Mouse (Mus musculus): ENCODE measurements at regions not wholly inside any gene's neighbourhood (a gene's known extent, or its start where the extent isn't known, plus 50 kb on each side); places are given as distances from the start of the nearest gene placed in this dataset.

DNA sequence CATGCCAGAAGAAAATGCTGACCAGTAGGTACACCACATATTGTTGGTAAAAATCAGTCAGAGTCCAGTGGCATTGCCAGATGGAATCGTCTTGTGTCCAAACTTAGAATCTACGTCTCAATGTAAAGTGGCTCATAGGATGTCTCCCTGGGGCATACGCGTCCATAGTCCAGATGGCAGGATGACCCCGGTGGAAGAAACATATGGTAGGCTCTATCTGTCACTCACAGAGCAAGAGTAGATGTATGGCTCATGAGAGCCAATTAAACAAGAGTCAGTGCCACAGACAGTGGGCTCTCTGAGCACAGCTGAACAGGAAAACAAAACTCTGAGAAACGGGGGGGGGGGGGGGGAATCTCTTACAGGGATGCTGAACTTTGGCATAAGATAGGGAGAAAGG lies 187.3 kb downstream of the Enc1 start:
- DNase-seq (ENCODE audit: low spot score in 2 of 2), result no peak

DNA sequence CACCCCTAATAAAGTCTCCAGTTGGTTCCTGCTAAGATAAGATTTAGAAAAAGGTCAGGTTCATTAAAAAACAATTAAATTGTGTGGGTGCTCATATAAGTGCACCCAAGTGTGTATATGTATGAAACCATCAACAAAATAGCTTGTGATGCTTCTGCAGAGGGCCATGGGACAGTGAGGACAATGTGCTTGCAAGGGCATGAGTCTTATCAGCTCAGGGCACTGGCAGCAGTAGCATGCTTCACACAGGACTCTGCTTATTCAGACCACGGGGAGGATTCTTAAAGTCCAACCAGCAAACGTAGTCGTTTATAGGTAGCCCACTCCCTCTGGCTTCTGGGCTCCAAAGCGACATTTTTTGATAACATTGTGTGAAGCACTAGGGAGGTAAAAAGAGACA lies 186.6 kb downstream of the Enc1 start:
- no peak for DNase-seq (ENCODE audit: low spot score in 2 of 2)

DNA sequence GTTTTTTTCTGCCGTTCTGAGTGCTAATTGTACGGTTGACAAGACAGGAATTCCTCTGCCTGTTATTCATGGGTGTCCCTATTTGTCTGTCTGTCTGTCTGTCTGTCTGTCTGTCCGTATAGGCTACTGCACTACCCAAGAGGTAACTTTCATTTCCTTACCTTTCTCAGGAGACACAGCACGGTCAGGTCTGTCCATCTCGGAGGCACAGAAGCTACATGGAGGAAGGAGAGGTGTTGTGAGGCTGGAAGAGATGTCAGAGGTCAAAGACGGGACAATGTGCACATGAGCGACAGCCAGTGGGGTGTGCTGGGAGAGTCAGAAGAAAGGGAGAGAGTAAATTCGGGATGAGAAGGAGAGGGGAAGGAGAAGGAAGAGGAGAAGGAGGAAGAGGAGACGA lies 184.8 kb downstream of the Enc1 start:
- DNase-seq (ENCODE audit: low spot score in 2 of 2), result no peak

DNA sequence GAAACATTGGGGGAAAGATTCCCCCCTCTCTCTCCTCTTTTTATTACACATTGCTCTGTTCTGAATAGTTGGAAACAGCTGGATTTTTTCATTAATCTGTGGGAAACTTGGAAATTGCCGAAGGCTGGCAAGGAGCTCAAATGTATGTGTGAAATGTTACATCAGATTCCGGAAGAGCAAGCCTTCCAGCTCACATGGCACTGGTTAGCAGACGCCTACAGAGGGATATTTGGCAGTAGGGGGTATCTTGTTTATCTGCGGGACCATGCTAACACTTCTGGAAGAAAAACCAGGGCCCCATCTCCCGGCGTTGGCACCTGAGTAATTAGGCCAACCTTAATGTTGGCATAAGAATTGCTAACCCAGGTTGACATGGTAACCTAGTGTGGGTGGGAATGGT lies 183.0 kb downstream of the Enc1 start:
- DNase-seq (ENCODE audit: low spot score in 2 of 2), result no peak

DNA sequence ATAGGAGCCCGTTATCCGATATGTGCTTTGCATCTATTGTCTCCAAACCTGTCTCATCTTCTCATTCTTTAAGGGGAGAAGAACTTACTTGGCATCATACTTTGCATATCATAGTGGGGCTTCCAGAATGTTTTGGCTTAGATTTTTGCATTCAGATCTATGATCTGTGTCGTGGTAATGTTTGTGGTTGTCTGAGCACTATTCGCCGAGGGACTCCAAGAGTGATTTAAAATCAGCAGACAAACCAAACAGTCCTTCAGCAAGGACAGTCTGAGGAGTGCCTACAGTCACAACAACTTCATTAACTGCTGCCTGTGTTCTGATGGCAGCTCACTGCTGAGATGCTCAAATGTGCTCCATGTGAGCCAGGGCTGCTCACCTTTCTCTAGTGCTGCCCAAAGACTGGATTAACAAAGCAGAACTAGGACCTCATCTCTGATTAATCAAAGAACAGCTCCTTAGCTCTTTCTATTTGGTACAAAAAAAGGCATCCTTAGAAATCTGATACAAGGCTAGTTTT lies 182.5 kb downstream of the Enc1 start:
- no peak for DNase-seq (ENCODE audit: low spot score in 2 of 2)

DNA sequence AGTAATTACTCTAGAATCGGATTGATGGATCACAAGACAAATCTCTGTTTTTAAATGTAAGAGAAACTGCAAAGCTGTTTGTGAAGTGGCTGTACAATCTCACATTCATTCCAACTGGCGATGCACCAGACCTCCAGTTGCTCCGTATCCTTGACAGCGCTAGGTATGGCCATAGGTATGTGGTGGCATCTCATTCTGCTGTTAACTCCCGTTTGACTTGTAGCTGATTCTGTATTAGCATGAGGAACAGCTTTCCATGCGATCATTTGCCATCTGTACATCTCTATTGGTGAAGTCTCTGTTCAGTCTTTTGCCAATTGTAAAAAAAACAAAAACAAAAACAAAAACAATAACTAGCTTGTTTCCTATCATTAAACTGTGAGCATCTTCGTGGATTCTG lies 182.0 kb downstream of the Enc1 start:
- DNase-seq (ENCODE audit: low spot score in 2 of 2), result no peak

DNA sequence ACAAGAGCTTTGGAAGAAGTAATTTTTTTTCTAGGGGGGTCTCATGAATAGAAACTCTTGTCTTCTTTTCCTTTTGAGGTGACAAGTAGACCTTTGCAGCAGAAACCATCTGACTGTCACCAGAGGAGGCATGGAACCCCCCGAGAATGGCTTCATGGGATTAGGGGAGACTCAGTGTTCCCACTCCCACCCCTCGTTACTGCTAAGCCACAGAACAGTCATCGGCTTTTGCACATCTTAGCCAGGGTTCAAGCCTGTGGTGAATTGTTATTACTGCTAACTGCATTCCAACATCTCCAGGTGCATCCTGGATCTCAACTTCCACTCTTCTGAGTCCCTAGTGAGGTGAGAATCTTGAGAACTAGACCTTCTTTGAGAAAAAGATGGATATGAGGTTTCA lies 180.9 kb downstream of the Enc1 start:
- DNase-seq (ENCODE audit: low spot score in 2 of 2), result no peak

DNA sequence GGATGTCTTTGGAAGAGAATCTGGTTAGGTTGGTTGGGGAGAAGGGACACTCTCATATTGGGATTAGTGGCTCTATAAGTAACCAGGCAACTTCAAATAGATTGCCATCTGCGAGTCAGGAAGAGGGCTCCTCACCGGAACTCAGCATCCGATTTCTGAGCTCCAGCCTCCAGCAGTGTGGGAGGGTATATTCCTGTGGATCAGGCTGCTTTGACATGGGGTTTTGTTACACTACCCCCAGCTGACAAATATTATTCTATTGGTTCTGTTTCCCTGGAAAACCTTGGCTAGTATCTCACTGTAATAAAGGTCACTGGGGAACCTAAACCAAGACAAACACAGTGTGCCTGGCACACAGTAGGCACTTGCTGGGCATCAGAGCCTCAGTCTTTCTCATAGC lies 179.9 kb downstream of the Enc1 start:
- no peak for DNase-seq (ENCODE audit: low spot score in 2 of 2)

DNA sequence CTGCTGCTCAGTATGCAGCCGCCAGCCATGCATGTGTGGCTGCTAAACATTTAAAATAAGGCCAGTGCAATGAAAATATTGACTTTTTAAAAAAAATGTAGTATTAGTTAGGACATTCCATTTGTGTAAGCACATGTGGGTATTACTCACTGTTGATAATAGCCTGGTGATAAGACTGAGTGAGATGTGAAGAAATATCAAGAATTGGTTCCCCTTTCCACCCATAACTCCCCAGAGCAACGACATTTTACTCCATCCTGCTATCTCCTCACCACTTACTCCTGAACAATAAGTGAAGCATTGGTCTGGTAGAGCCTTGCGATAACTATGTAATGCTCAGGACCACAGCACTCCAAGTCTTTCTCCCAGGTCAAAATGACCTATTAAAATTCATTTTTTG lies 178.2 kb downstream of the Enc1 start:
- no peak for DNase-seq (ENCODE audit: low spot score in 2 of 2)

DNA sequence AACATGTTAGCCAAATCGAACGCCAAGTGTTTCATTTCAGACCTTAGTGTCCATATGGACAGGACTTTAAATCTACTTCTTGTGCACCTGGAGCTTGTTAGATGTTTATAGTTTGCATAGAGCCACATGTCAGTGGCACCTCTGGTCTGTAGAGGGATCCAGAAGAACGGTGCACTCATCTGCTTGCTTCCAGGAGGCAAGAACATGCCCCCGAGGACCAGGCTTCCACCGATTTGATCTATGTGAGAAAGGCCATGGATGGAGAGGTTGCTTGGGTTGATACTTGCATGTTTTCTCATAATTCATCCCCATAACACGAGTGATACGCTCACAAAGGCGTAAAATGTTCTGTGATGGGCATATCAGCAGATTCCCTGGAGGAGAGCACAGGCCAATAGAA lies 177.8 kb downstream of the Enc1 start:
- DNase-seq (ENCODE audit: low spot score in 2 of 2), result no peak

DNA sequence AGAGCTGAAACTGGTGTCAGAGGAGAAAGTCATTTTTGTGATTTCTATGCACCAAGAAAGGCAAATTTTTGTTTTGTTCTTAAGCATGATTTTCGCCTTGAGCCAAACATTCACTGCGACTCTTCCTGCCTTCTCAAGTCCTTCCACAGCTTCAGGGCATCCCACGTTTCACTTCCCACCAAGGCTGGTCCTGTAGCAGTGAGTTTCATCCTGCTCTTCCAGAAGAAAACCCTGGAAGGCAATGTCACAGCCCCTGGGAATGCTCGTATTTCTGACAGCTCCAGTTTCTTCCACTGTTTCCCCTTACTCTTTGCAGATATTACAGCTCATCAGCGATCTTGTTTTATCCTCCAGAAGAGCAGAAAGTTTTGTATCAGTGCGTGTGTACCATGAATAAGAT lies 177.2 kb downstream of the Enc1 start:
- no peak for DNase-seq (ENCODE audit: low spot score in 2 of 2)

DNA sequence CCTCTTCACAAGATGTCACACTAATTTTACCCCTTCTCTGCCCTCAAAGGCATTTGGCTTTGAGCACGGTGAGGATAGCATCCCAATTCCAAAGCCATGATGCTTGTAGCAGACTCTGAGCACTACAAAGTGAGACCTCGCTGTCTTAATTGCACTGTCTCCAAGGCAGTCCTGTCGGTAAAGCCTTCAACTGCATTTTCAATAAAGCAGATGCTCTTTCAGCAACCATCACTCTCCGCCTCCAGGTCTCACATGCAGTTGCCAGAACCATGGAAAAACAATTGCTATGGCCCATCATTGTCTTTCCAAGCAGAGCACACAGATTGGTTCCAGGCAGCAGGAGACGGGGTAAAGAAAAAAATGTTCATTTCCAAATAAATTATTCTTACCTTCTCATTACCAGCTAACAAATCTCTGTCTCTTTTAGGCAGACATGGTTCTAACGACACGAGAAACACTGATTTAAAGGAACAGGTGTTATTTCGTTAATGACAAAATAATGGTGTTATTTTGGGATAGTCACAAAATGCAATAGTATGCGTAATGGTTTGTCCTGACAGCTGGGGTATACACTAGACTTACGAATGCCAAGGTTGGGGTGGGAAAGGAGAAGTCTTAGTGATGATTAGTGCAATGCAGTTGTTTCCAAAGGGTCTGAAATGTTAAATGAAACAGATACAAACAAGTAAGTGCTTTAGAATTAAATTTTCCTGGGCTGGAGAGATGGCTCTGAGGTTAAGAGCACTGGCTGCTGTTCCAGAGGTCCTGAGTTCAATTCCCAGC lies 175.2 kb downstream of the Enc1 start:
- no peak for DNase-seq (ENCODE audit: low spot score in 2 of 2)

DNA sequence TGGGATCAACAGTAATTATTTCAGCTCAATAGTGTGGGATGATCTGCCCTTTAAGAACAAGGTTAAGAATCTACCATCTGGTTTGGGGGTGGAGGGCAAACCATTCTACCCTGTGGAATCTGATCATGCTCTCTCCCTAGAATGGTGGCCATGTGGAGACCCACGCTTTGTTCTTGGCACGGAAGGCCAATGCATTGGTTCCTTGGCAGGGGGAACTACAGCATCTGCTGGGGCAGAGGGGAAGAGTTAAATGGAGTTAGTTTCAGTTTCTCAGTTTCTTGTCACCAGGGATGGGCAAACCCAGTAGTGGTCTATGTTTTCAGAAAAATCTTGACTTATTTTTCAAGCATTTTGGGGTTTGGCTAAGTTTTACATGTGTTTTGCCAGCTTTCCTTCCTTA lies 174.5 kb downstream of the Enc1 start:
- DNase-seq (ENCODE audit: low spot score in 2 of 2), result no peak

DNA sequence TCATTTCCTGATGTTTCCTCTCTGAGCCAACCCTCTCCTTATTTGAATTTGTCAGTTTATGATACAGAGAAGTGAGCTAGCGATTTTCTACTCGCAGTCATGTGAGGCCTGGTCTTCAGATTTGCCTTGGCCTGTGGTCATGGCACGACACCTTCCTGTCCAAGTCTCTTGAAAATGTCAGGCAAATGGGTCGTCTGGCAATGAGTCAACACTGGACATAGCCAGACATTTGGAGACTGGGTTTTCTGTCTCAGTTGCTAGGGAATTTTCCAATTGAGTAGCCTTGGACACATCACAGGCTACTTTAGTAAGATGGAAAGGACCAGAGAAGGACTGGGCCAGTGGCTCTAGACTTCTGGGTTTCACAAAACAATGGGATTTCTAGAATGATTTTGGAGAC lies 171.2 kb downstream of the Enc1 start:
- DNase-seq (ENCODE audit: low spot score in 2 of 2), result no peak

DNA sequence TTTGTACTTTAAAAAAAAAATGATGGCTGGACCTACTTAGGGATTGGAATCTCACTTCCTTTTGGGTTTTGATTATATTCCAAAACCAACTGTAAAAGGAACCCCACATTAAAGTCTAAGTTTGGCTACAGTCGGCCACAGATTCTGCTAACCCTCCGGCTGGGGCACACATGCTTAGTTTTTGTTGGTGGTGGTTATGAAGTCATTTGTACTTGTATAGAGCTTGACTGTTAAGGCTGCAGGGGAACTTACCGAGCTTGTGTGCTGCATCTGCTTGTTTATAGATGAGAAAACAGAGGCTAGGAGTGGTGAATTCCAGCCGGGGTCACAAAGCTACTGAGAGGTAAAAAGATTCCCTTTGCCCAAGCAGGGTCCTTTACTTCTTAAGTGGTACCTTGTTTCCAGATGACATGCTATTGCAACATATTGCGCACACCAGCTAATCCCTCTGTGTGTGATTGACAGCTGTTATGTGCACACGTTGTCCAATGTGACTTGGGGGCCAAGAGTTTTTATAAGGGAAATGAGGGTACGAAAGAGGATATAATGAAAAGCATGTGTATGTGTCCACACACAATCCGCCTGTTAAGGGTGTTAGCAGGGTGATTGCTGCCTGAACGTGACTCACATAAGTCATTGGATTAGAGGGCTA lies 169.8 kb downstream of the Enc1 start:
- no peak for DNase-seq (ENCODE audit: low spot score in 2 of 2)

DNA sequence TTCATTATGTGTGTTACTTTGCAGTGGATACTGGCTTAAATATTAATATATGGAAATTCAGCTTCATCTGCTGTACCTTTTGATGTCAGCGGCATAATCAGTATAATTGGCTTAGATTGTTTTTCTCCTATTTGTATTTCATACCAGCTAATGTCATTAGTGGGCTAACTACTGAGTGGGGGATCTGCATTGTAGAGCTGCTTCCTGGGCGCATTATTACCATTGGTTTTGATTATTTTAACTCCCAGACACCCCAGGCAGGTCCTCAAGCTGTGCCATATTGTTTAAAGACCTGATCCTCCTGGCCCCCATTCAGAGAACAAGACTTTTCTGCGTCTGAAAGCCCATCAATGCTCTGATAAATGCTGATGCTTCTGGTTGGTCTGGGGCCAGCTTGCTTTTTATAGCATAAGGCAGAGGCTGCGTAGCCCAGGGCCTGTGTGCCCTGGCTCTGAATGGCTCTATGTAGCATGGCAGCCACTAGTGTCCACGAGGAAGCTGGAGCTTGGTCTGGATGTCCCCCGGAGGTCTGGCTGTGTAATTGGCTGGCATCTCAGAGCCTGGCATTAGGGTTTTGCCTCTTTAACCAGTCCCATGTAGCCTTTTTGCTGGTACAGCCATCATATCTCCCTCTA lies 169.1 kb downstream of the Enc1 start:
- DNase-seq (ENCODE audit: low spot score in 2 of 2), result no peak

DNA sequence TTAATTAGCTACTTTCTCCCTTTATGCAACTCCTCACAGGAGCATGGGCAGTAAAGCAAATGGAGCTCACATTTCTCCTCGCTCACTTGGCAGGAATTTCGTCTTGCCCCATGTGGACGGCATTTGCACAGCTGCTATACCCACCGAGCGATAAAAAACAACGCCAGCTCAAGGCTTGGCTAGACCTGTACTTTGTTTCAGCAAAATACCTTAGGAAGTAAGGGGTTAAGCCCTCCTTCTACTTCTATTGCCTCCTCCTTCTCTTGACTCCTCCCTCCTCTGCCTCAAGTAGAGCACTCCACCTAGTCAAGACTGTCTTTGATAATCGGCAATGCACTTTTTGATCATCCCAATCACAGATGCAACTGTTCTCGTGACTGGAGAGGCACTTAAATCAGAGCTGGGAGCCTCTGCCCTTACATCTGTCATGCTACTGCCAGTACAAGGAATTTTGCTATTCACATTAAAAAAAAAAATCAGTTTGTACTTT lies 168.4 kb downstream of the Enc1 start:
- no peak for DNase-seq (ENCODE audit: low spot score in 2 of 2)

DNA sequence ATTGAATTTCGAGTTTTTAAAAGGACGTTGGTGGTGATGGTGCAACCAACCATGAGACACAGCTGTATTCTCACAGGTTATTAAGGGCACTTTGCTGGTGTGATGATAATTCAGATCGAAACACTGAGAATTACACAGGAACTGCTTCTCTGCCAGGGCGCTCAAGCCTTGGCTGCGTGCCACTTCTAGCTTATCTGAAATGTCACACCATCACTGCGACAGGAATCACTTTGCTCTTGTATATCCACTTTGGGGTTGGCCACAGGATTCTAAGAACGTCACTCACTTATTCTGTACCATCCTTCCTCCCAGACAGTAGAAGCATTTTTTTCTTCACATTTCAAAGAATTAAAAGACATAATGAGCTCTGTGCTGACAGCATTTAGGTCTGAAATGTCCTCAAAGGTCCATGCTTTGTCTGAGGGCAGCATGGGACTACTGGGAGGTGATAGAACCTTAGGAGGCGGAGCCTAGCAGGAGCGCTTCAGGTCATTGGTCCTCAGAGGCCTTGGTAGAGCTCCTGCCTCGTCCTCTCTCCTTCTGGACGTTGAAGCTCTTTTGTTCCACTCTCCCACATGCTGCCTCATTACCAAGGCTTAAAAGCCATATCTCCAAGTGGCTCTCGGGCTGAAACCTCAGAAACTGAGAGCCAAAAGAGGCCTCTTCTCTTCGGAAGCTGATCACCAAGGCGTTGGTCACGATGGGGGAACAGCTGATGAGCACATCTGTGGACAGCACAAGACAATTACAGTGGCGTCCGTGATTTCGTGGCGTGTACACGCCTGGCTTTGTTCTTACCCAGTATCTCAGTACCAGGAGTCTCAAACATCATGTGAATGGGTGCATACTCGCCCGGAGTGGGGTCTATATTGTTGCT lies 167.7 kb downstream of the Enc1 start:
- no peak for DNase-seq (ENCODE audit: low spot score in 2 of 2)

DNA sequence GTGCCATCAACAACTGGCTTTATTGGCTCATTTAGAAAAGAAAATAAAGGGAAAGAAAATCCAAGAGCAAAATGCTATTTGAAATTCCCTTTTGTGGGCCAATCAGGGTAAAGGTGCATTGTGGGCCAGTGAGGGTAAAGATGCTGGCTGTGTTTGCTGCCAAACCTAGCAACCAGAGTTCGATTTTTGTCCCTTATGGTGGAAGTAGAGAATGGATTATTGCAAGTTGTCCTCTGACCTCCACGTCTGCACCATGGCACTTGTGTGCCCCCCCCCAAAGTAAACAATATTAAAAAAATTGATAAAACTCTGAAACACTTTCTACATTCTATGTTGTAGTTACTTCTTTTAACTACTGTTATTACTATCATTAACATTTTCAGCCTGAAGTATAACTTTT lies 166.9 kb downstream of the Enc1 start:
- no peak for DNase-seq (ENCODE audit: low spot score in 2 of 2)

DNA sequence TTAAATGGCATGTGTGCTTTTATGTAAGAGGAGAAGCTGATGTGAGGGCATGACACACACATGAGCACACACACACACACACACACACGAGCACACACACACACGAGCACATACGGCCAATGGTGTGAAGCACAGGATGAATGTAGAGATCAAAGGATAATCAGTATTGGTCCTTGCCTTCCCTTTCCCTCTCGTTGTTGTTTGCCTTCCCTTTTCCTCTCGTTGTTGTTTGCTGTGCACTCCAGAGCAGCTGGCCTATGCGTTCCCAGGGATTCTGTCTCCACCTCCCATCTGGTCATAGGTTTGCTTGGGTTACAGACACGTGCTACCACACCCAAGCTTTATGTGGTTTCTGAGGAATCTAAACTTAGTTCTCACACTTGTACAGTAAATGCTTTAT lies 165.8 kb downstream of the Enc1 start:
- no peak for DNase-seq (ENCODE audit: low spot score in 2 of 2)

DNA sequence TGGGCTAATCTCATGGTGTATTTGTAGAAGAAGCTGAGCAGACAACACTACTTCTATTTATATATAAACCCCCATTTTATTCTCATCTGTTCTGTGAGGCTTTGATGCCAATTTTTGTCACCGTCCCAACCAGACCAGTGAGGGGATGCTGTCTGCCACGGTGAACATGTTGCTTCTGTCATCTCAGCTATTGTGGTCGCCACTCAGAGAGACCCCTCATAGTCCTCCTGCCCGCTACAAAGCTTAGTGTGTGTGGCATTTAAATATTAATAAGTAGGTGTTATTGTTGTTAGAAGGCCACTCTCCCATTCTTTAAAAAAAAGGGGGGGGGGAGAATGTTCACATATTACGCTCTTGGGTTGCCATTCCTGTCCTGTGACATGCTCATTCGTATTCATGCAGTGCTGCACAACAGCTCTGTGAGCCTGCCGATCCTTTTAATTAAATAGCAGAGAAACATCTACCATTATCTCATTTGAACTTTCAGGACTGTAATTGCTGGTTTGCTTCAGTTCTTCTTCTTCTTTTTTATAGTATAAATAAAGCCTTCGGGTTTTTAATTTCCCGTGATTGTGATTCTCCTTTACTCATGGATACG lies 161.4 kb downstream of the Enc1 start:
- DNase-seq (ENCODE audit: low spot score in 2 of 2), result no peak

All from adrenal gland, postnatal 4 days (tissue).